Mouse (Mus musculus) cerebellum, adult 2 months (tissue): ENCODE data around the gene Hmg20a. TPM values are rescaled to one million over a fixed set of nuclear protein-coding genes. Genes with fewer than 3 reads are reported as not detected.

Source experiments
- DNase-seq, 2 experiments: peaks; one replicate each; pipeline ENCODE4 v3.0.0; 2021
- H3K27ac ChIP-seq: fragments of 200-500 bp; 2 replicates; pipeline ENCODE4 v1.5.1; 2012; ENCODE audit warnings: low read length, control low read depth, inconsistent platforms; ENCODE audit not compliant: insufficient read depth
- H3K27me3 ChIP-seq: fragments of 200-500 bp; 2 replicates; pipeline ENCODE4 v1.6.1; 2012; ENCODE audit warnings: inconsistent platforms, mild to moderate bottlenecking, low read length, moderate library complexity; ENCODE audit not compliant: control insufficient read depth, insufficient read depth
- H3K4me1 ChIP-seq: fragments of 200-500 bp; 2 replicates; pipeline ENCODE4 v1.6.1; 2011; ENCODE audit warnings: low read length; ENCODE audit not compliant: control insufficient read depth, insufficient read depth
- H3K4me3 ChIP-seq: fragments of 200-500 bp; replicated peaks from 2 replicates; pipeline ENCODE3; 2011; ENCODE audit warnings: mild to moderate bottlenecking, low read depth, low read length, control low read depth; ENCODE audit not compliant: insufficient read depth
- CTCF ChIP-seq: fragments of 200-500 bp; IDR thresholded peaks from 2 replicates; pipeline ENCODE4 v1.5.1; 2011; ENCODE audit warnings: low read depth, mild to moderate bottlenecking, control low read depth, low read length, moderate library complexity, borderline replicate concordance; ENCODE audit not compliant: insufficient read depth
- POLR2A ChIP-seq: fragments of 200-500 bp; IDR thresholded peaks from 2 replicates; pipeline ENCODE4 v1.6.1; 2011; ENCODE audit warnings: low read length, control low read depth, borderline replicate concordance; ENCODE audit not compliant: insufficient read depth
- WGBS: fragments of 180-500 bp; shearing (Covaris S2); methylation state at CpG from one replicate; pipeline ENCODE4 v1.1.7; 2018; 5-methylcytosine and 5-hydroxymethylcytosine counted together
- polyA plus RNA-seq: library from polyadenylated mRNA; depleted of rRNA; stranded (reverse); fragments of >200 nt; gene quantifications from 2 replicates; pipeline ENCODE4 v1.2.3, GENCODE M21; 2012

Gene Hmg20a
- polyA plus RNA-seq, 1 experiment, result 59.7 TPM

GRCm38 (mm10) chr9:56469656-56470055, 51.2 kb downstream of the Hmg20a start:
- DNase-seq, result no peak
- H3K27me3 ChIP-seq, result no peaks in the 10 kb centered on the region
- WGBS, result 34% methylated on average over 2 of the region's 2 CpGs
- no peak overlapping the region for H3K4me3 ChIP-seq
- TF ChIP-seq CTCF, result no peak
- peaks cover 5% of the 10 kb centered on the region for H3K4me1 ChIP-seq
- no peak overlapping the region for H3K27ac ChIP-seq

- WGBS, result 41% methylated on average over 7 of the region's 7 CpGs
- Histone ChIP-seq H3K27ac (no peak overlapping the region), H3K4me3 (no peak overlapping the region), H3K27me3 (no peaks in the 10 kb centered on the region), H3K4me1 (peaks cover 5% of the 10 kb centered on the region)
- DNase-seq, result no peak
- TF ChIP-seq POLR2A (no peak), CTCF (no peak)
Observed at GRCm38 (mm10) chr9:56470291-56470690, 51.9 kb downstream of the Hmg20a start.

GRCm38 (mm10) chr9:56478975-56479647, 60.7 kb downstream of the Hmg20a start:
- H3K27ac ChIP-seq, result no peak overlapping the region
- no peak for TF ChIP-seq POLR2A
- TF ChIP-seq CTCF, result no peak
- H3K4me1 ChIP-seq, result no peaks in the 10 kb centered on the region
- 96% methylated on average over 5 of the region's 5 CpGs for WGBS
- H3K27me3 ChIP-seq, result no peaks in the 10 kb centered on the region
- DNase-seq, result no peak
- no peak overlapping the region for H3K4me3 ChIP-seq

GRCm38 (mm10) chr9:56482623-56483022, 64.2 kb downstream of the Hmg20a start:
- WGBS, result 62% methylated on average over 4 of the region's 4 CpGs
- DNase-seq, result peak in 1 of 2 experiments; percentile 20
- H3K4me1 ChIP-seq, result no peaks in the 10 kb centered on the region
- no peak overlapping the region for H3K27ac ChIP-seq
- H3K27me3 ChIP-seq, result no peaks in the 10 kb centered on the region
- TF ChIP-seq POLR2A (no peak), CTCF (no peak)
- no peak overlapping the region for H3K4me3 ChIP-seq

GRCm38 (mm10) chr9:56485423-56485822, 67.0 kb downstream of the Hmg20a start:
- H3K27me3 ChIP-seq, result no peaks in the 10 kb centered on the region
- H3K4me1 ChIP-seq, result no peaks in the 10 kb centered on the region
- 93% methylated on average over 1 of the region's 1 CpGs for WGBS
- H3K27ac ChIP-seq, result no peak overlapping the region
- no peak for DNase-seq
- TF ChIP-seq POLR2A, result no peak
- no peak for TF ChIP-seq CTCF
- H3K4me3 ChIP-seq, result no peak overlapping the region

GRCm38 (mm10) chr9:56486158-56486557, 67.7 kb downstream of the Hmg20a start:
- no peaks in the 10 kb centered on the region for H3K27me3 ChIP-seq
- no peak overlapping the region for H3K4me3 ChIP-seq
- H3K4me1 ChIP-seq, result no peaks in the 10 kb centered on the region
- whole genome bisulfite sequencing, result 91% methylated on average over 3 of the region's 3 CpGs
- H3K27ac ChIP-seq, result no peak overlapping the region
- no peak for DNase-seq
- no peak for TF ChIP-seq POLR2A
- no peak for TF ChIP-seq CTCF

- no peak overlapping the region for H3K27ac ChIP-seq
- H3K27me3 ChIP-seq, result no peaks in the 10 kb centered on the region
- H3K4me1 ChIP-seq, result no peaks in the 10 kb centered on the region
- DNase-seq, result no peak
- 98% methylated on average over 3 of the region's 3 CpGs for WGBS
- TF ChIP-seq CTCF (no peak), POLR2A (no peak)
- no peak overlapping the region for H3K4me3 ChIP-seq
Observed at GRCm38 (mm10) chr9:56487651-56488050, 69.2 kb downstream of the Hmg20a start.

GRCm38 (mm10) chr9:56492391-56492790, 74.0 kb downstream of the Hmg20a start:
- no peak overlapping the region for H3K27ac ChIP-seq

More at GRCm38 (mm10) chr9:56492391-56492790, 74.0 kb downstream of the Hmg20a start:
- 49% methylated on average over 3 of the region's 3 CpGs for WGBS
- DNase-seq, result no peak
- Histone ChIP-seq H3K4me1 (peaks cover 15% of the 10 kb centered on the region), H3K4me3 (no peak overlapping the region), H3K27me3 (no peaks in the 10 kb centered on the region)
- TF ChIP-seq CTCF, result no peak
- no peak for TF ChIP-seq POLR2A
